Mouse (Mus musculus): ENCODE results near the gene Mef2b. TPM values are rescaled to one million over a fixed set of nuclear protein-coding genes. Genes with fewer than 3 reads are reported as not detected.
"Not testable (repeated sequence)": the region's sequence is repeated elsewhere in the genome, so short reads cannot be mapped to it uniquely, and the experiment has no call there.

Mef2b gene
- polyA plus RNA-seq, 1 experiment from 2014 or later, result 0.74 TPM

- 58% methylated on average over 7 of the region's 7 CpGs for WGBS
- Histone ChIP-seq H3K36me3 (replicated peaks) (no peaks in the 10 kb centered on the region), H3K4me3 (no peak overlapping the region), H3K4me1 (peaks cover 19% of the 10 kb centered on the region), H3K27ac (no peak overlapping the region), H3K27me3 (ENCODE audit: poor library complexity, severe bottlenecking) (no peaks in the 10 kb centered on the region), H3K9me3 (no peaks in the 10 kb centered on the region)
- DNase-seq (ENCODE audit: extremely low spot score, low spot score), result no peak
These were observed 58.1 kb downstream of the Mef2b start for GRCm38 (mm10) chr8:70197603-70198002.

GRCm38 (mm10) chr8:70200098-70200681 lies 60.7 kb downstream of the Mef2b start:
- Histone ChIP-seq H3K27ac (no peak overlapping the region), H3K4me1 (peaks cover 13% of the 10 kb centered on the region), H3K36me3 (replicated peaks) (no peaks in the 10 kb centered on the region), H3K9me3 (no peaks in the 10 kb centered on the region), H3K27me3 (ENCODE audit: poor library complexity, severe bottlenecking) (no peaks in the 10 kb centered on the region), H3K4me3 (no peak overlapping the region)
- no peak for DNase-seq (ENCODE audit: extremely low spot score, low spot score)
- WGBS, result 82% methylated on average over 5 of the region's 5 CpGs

GRCm38 (mm10) chr8:70201417-70201816 lies 61.9 kb downstream of the Mef2b start:
- no peak overlapping the region for H3K4me3 ChIP-seq
- no peaks in the 10 kb centered on the region for H3K27me3 ChIP-seq (ENCODE audit: poor library complexity, severe bottlenecking)
- H3K4me1 ChIP-seq, result peaks cover 13% of the 10 kb centered on the region
- DNase-seq (ENCODE audit: extremely low spot score, low spot score), result no peak
- 89% methylated on average over 3 of the region's 3 CpGs for WGBS
- no peaks in the 10 kb centered on the region for H3K36me3 ChIP-seq (replicated peaks)
- H3K27ac ChIP-seq, result no peak overlapping the region
- no peaks in the 10 kb centered on the region for H3K9me3 ChIP-seq

- Histone ChIP-seq H3K36me3 (replicated peaks) (no peaks in the 10 kb centered on the region), H3K4me3 (no peak overlapping the region), H3K27me3 (ENCODE audit: poor library complexity, severe bottlenecking) (no peaks in the 10 kb centered on the region), H3K9me3 (no peaks in the 10 kb centered on the region), H3K27ac (no peak overlapping the region), H3K4me1 (peaks cover 8% of the 10 kb centered on the region)
- 64% methylated on average over 4 of the region's 4 CpGs for WGBS
- DNase-seq (ENCODE audit: extremely low spot score, low spot score), result no peak
These were observed 63.6 kb downstream of the Mef2b start for GRCm38 (mm10) chr8:70203072-70203471.

GRCm38 (mm10) chr8:70204757-70205156 lies 65.2 kb downstream of the Mef2b start:
- WGBS, result 63% methylated on average over 1 of the region's 1 CpGs
- Histone ChIP-seq H3K27ac (no peak overlapping the region), H3K27me3 (ENCODE audit: poor library complexity, severe bottlenecking) (peaks cover 4% of the 10 kb centered on the region), H3K4me1 (no peaks in the 10 kb centered on the region), H3K36me3 (replicated peaks) (no peaks in the 10 kb centered on the region), H3K9me3 (no peaks in the 10 kb centered on the region), H3K4me3 (no peak overlapping the region)
- no peak for DNase-seq (ENCODE audit: extremely low spot score, low spot score)

- H3K27ac ChIP-seq, result no peak overlapping the region
- no peaks in the 10 kb centered on the region for H3K36me3 ChIP-seq (replicated peaks)
- H3K9me3 ChIP-seq, result no peaks in the 10 kb centered on the region
- 21% methylated on average over 1 of the region's 1 CpGs for WGBS
- peaks cover 19% of the 10 kb centered on the region for H3K4me1 ChIP-seq
- no peak overlapping the region for H3K4me3 ChIP-seq
- H3K27me3 ChIP-seq (ENCODE audit: poor library complexity, severe bottlenecking), result peaks cover 24% of the 10 kb centered on the region
- DNase-seq (ENCODE audit: extremely low spot score, low spot score), result no peak
These were observed 68.6 kb downstream of the Mef2b start for GRCm38 (mm10) chr8:70208130-70208529.

- Histone ChIP-seq H3K36me3 (replicated peaks) (no peaks in the 10 kb centered on the region), H3K27ac (no peak overlapping the region), H3K4me1 (peaks cover 22% of the 10 kb centered on the region), H3K9me3 (no peaks in the 10 kb centered on the region), H3K27me3 (ENCODE audit: poor library complexity, severe bottlenecking) (peaks cover 24% of the 10 kb centered on the region), H3K4me3 (peak overlapping the region; percentile 10; the same call in 1 of the 2 replicates)
- 38% methylated on average over 8 of the region's 8 CpGs for WGBS
- no peak for DNase-seq (ENCODE audit: extremely low spot score, low spot score)
These were observed 71.0 kb downstream of the Mef2b start for GRCm38 (mm10) chr8:70210538-70210937.

GRCm38 (mm10) chr8:70211275-70211674 lies 71.8 kb downstream of the Mef2b start:
- Histone ChIP-seq H3K4me1 (peaks cover 22% of the 10 kb centered on the region), H3K9me3 (no peaks in the 10 kb centered on the region), H3K27me3 (ENCODE audit: poor library complexity, severe bottlenecking) (peaks cover 24% of the 10 kb centered on the region), H3K27ac (no peak overlapping the region), H3K4me3 (peak overlapping the region; percentile 60), H3K36me3 (replicated peaks) (no peaks in the 10 kb centered on the region)
- no peak for DNase-seq (ENCODE audit: extremely low spot score, low spot score)
- WGBS, result 83% methylated on average over 1 of the region's 1 CpGs

GRCm38 (mm10) chr8:70211726-70212111 lies 72.2 kb downstream of the Mef2b start:
- H3K36me3 ChIP-seq (replicated peaks), result no peaks in the 10 kb centered on the region
- H3K4me1 ChIP-seq, result peaks cover 22% of the 10 kb centered on the region
- no peaks in the 10 kb centered on the region for H3K9me3 ChIP-seq
- H3K27ac ChIP-seq, result peak overlapping the region; percentile 76
- peak overlapping the region; percentile 60 for H3K4me3 ChIP-seq
- 3% methylated on average over 31 of the region's 31 CpGs for WGBS
- peaks cover 24% of the 10 kb centered on the region for H3K27me3 ChIP-seq (ENCODE audit: poor library complexity, severe bottlenecking)
- DNase-seq (ENCODE audit: extremely low spot score, low spot score), result no peak

- peak within 1 kb of the TSS; percentile 76 for H3K27ac ChIP-seq
- H3K9me3 ChIP-seq, result no peaks in the 10 kb centered on the region
- WGBS, result under 1% methylated on average over 66 of the region's 66 CpGs
- DNase-seq (ENCODE audit: extremely low spot score, low spot score), result peak; percentile 97
- peaks cover 22% of the 10 kb centered on the region for H3K4me1 ChIP-seq
- H3K36me3 ChIP-seq (replicated peaks), result no peaks in the 10 kb centered on the region
- H3K4me3 ChIP-seq, result peak within 1 kb of the TSS; percentile 60
- peaks cover 24% of the 10 kb centered on the region for H3K27me3 ChIP-seq (ENCODE audit: poor library complexity, severe bottlenecking)
These were observed 72.9 kb downstream of the Mef2b start, which contains the start of gene Slc25a42 for GRCm38 (mm10) chr8:70212112-70213055. Gene Slc25a42 (minus strand): TSS chr8:70212305.

- H3K4me1 ChIP-seq, result peaks cover 22% of the 10 kb centered on the region
- H3K27ac ChIP-seq, result no peak overlapping the region
- no peak for DNase-seq (ENCODE audit: extremely low spot score, low spot score)
- no peak overlapping the region for H3K4me3 ChIP-seq
- peaks cover 24% of the 10 kb centered on the region for H3K27me3 ChIP-seq (ENCODE audit: poor library complexity, severe bottlenecking)
- H3K36me3 ChIP-seq (replicated peaks), result no peaks in the 10 kb centered on the region
- WGBS, result 79% methylated on average over 3 of the region's 3 CpGs
- no peaks in the 10 kb centered on the region for H3K9me3 ChIP-seq
These were observed 74.9 kb downstream of the Mef2b start for GRCm38 (mm10) chr8:70214411-70214810.

- Histone ChIP-seq H3K4me3 (no peak overlapping the region), H3K27me3 (ENCODE audit: poor library complexity, severe bottlenecking) (peaks cover 17% of the 10 kb centered on the region), H3K27ac (no peak overlapping the region), H3K4me1 (peaks cover 22% of the 10 kb centered on the region), H3K9me3 (no peaks in the 10 kb centered on the region), H3K36me3 (replicated peaks) (no peaks in the 10 kb centered on the region)
- no peak for DNase-seq (ENCODE audit: extremely low spot score, low spot score)
- 73% methylated on average over 5 of the region's 5 CpGs for WGBS
These were observed 75.6 kb downstream of the Mef2b start for GRCm38 (mm10) chr8:70215092-70215491.

- DNase-seq (ENCODE audit: extremely low spot score, low spot score); H3K9me3 ChIP-seq; H3K27ac ChIP-seq; H3K4me3 ChIP-seq; H3K27me3 ChIP-seq (ENCODE audit: poor library complexity, severe bottlenecking); H3K36me3 ChIP-seq (replicated peaks): not testable (repeated sequence)
- peaks cover 16% of the 10 kb centered on the region for H3K4me1 ChIP-seq
- 76% methylated on average over 3 of the region's 3 CpGs for WGBS
These were observed 76.7 kb downstream of the Mef2b start for GRCm38 (mm10) chr8:70216161-70216560.

Measured in forebrain, embryonic 10.5 days (tissue).